Mouse (Mus musculus) olfactory bulb, adult 2 months (tissue): ENCODE results near the gene Nans. TPM values are rescaled to one million over a fixed set of nuclear protein-coding genes. Genes with fewer than 3 reads are reported as not detected.

Source experiments
- H3K27ac ChIP-seq: fragments of 200-500 bp; 2 replicates; pipeline ENCODE4 v1.5.1; 2012; ENCODE audit warnings: low read depth, low read length; ENCODE audit not compliant: insufficient read depth
- H3K4me1 ChIP-seq: fragments of 200-500 bp; 2 replicates; pipeline ENCODE4 v1.6.1; 2012; ENCODE audit warnings: low read length; ENCODE audit not compliant: control insufficient read depth, insufficient read depth
- H3K4me3 ChIP-seq: fragments of 200-500 bp; 2 replicates; pipeline ENCODE4 v1.5.1; 2012; ENCODE audit warnings: mild to moderate bottlenecking, low read depth, low read length, moderate library complexity; ENCODE audit not compliant: insufficient read depth
- CTCF ChIP-seq: fragments of 200-500 bp; IDR thresholded peaks from 2 replicates; pipeline ENCODE4 v1.5.1; 2012; ENCODE audit warnings: low read depth, mild to moderate bottlenecking, low read length, moderate library complexity; ENCODE audit not compliant: insufficient read depth
- POLR2A ChIP-seq: fragments of 200-500 bp; IDR thresholded peaks from 2 replicates; pipeline ENCODE4 v1.6.1; 2012; ENCODE audit warnings: mild to moderate bottlenecking, low read depth, low read length, moderate library complexity; ENCODE audit not compliant: insufficient read depth
- WGBS: fragments of 180-500 bp; shearing (Covaris S2); methylation state at CpG from one replicate; pipeline ENCODE4 v1.1.7; 2018; 5-methylcytosine and 5-hydroxymethylcytosine counted together
- polyA plus RNA-seq: library from polyadenylated mRNA; stranded (reverse); fragments of >200 nt; gene quantifications from 2 replicates; pipeline ENCODE4 v1.2.4, GENCODE M21; 2012; ENCODE audit warnings: low replicate concordance; ENCODE audit not compliant: missing spikeins, insufficient read depth, insufficient read length

Nans gene
- polyA plus RNA-seq, 1 experiment = not detected

GRCm38 (mm10) chr4:46539167-46539566 lies 50.1 kb downstream of the Nans start:
- 82% methylated on average over 9 of the region's 9 CpGs for WGBS
- H3K4me1 ChIP-seq = peaks cover 9% of the 10 kb centered on the region
- H3K27ac ChIP-seq = no peak overlapping the region
- no peak for TF ChIP-seq POLR2A
- TF ChIP-seq CTCF = no peak
- H3K4me3 ChIP-seq = no peak overlapping the region

GRCm38 (mm10) chr4:46541707-46542106 lies 52.7 kb downstream of the Nans start:
- WGBS = 65% methylated on average over 9 of the region's 9 CpGs
- H3K27ac ChIP-seq = no peak overlapping the region
- H3K4me1 ChIP-seq = no peaks in the 10 kb centered on the region
- no peak overlapping the region for H3K4me3 ChIP-seq
- TF ChIP-seq POLR2A = no peak
- TF ChIP-seq CTCF = no peak

GRCm38 (mm10) chr4:46543366-46544050 lies 54.5 kb downstream of the Nans start:
- 92% methylated on average over 13 of the region's 13 CpGs for WGBS
- H3K4me1 ChIP-seq = no peaks in the 10 kb centered on the region
- H3K27ac ChIP-seq = no peak overlapping the region
- TF ChIP-seq POLR2A (no peak), CTCF (no peak)
- H3K4me3 ChIP-seq = no peak overlapping the region

GRCm38 (mm10) chr4:46544313-46544712 lies 55.3 kb downstream of the Nans start:
- H3K27ac ChIP-seq = no peak overlapping the region
- no peaks in the 10 kb centered on the region for H3K4me1 ChIP-seq
- no peak overlapping the region for H3K4me3 ChIP-seq
- TF ChIP-seq POLR2A (no peak), CTCF (no peak)
- 43% methylated on average over 1 of the region's 1 CpGs for WGBS

GRCm38 (mm10) chr4:46545498-46545897 lies 56.5 kb downstream of the Nans start:
- H3K4me1 ChIP-seq = 0 out of 2 replicates have a peak, but pooled peaks cover 3% of the 10 kb centered on the region
- no peak overlapping the region for H3K27ac ChIP-seq
- H3K4me3 ChIP-seq = no peak overlapping the region
- 30% methylated on average over 9 of the region's 9 CpGs for WGBS
- TF ChIP-seq POLR2A (no peak), CTCF (no peak)

DNA sequence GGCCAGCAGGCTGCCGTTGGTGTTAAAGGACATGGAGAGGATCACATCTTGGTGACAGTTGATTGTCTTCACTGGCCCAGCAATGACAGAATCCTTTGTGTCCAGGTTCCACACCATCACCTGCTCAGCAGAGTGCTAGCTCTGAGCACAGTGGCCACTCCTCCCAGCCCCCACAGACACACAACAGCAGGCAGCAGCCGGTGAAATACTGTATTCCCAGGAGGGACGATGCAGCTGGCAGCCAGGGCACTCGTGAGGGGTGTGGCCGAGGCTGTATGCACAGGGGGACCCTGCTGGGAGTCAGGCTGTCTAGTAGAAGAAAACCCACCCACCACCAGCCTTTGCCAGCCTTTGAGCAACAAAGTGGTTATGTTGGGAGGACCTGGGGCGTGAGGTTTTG lies 57.7 kb downstream of the Nans start:
- TF ChIP-seq CTCF (no peak), POLR2A (no peak)
- Histone ChIP-seq H3K4me3 (no peak overlapping the region), H3K4me1 (0 out of 2 replicates have a peak, but pooled peaks cover 3% of the 10 kb centered on the region), H3K27ac (no peak overlapping the region)
- 45% methylated on average over 6 of the region's 6 CpGs for WGBS

DNA sequence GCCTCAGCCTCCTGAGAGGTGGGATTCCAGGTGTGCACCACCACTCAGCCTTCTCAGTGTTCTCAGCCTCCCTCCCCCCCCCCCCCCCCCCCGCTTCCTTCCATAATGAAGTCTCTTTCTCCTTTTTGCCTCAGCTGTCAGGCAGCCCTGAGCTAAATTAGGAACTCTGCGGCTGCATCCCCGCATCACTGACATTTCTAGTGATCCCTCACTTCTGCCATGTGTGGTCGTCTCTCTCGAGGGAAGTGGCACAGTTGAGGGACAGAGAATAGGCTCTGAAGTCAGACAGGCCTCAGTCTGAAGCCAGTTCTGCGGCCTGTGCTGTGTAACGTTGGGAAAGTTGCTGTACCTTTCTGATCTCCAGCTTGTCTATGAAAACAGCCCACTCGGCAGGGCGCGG lies 60.9 kb downstream of the Nans start:
- Histone ChIP-seq H3K27ac (no peak overlapping the region), H3K4me3 (no peak overlapping the region), H3K4me1 (0 out of 2 replicates have a peak, but pooled peaks cover 3% of the 10 kb centered on the region)
- 69% methylated on average over 10 of the region's 10 CpGs for WGBS
- TF ChIP-seq POLR2A = no peak

DNA sequence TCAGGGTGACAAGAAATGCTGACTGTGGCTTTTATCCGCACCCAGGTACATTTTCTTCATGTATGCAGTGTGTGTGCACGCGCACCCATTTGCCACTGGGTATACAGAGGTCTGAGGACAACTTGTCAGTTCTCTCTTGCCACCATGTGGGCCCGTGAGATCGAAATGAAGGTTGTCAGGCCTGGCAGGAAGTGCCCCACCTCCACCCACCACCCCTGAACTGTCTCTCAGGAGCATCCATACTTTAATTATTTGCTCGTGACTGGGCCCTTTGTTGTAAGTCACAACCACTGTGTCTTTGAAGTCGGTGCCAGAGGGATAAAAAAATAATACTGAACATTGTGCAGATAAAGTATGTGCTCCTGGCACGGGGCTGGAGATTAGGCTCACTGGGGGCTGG lies 61.4 kb downstream of the Nans start:
- WGBS = 61% methylated on average over 8 of the region's 8 CpGs
- TF ChIP-seq POLR2A = no peak
- no peak for TF ChIP-seq CTCF
- no peak overlapping the region for H3K4me3 ChIP-seq

More for the DNA sequence above, 61.4 kb downstream of the Nans start:
- Histone ChIP-seq H3K4me1 (0 out of 2 replicates have a peak, but pooled peaks cover 3% of the 10 kb centered on the region), H3K27ac (no peak overlapping the region)

Other genes with a start within 250 kb of the Nans start
- not detected in 2 replicates for gene Foxe1, start 145.6 kb upstream of the Nans start, polyA plus RNA-seq
- gene Trmo, start 99.8 kb upstream of the Nans start, polyA plus RNA-seq = not detected in 2 replicates
- not detected in 2 replicates for gene Hemgn, start 75.7 kb upstream of the Nans start, polyA plus RNA-seq
- gene Anp32b, start 38.3 kb upstream of the Nans start, polyA plus RNA-seq = not detected in 2 replicates
- gene Trim14, start 46.9 kb downstream of the Nans start, polyA plus RNA-seq = not detected in 2 replicates
- not detected in 2 replicates for gene Coro2a, start 113.0 kb downstream of the Nans start, polyA plus RNA-seq
- gene Tbc1d2, start 161.0 kb downstream of the Nans start, polyA plus RNA-seq = not detected in 2 replicates